Mouse (Mus musculus) megakaryocyte, embryonic 14.5 days (primary cell): ENCODE results near the gene Ift52. TPM values are rescaled to one million over a fixed set of nuclear protein-coding genes. Genes with fewer than 3 reads are reported as not detected.

Source experiments
- H3K27me3 ChIP-seq: replicated peaks from 2 replicates; pipeline ENCODE3; 2012; ENCODE audit warnings: inconsistent platforms
- H3K36me3 ChIP-seq: replicated peaks from 2 replicates; pipeline ENCODE3; 2012; ENCODE audit warnings: low read length, inconsistent platforms, mixed read lengths
- H3K4me1 ChIP-seq: 2 replicates; pipeline ENCODE4 v1.6.1; 2012; ENCODE audit warnings: inconsistent platforms
- H3K4me3 ChIP-seq: replicated peaks from 2 replicates; pipeline ENCODE3; 2012; ENCODE audit warnings: moderate library complexity, mild to moderate bottlenecking, inconsistent platforms
- H3K9me3 ChIP-seq: 2 replicates; pipeline ENCODE4 v1.6.1; 2012; ENCODE audit warnings: inconsistent platforms
- FLI1 ChIP-seq: IDR thresholded peaks from 2 replicates; pipeline ENCODE4 v1.6.1; 2012; ENCODE audit warnings: low read length, inconsistent platforms, mixed read lengths
- GATA1 ChIP-seq: IDR thresholded peaks from 3 replicates; pipeline ENCODE4 v1.6.1; 2012; ENCODE audit warnings: mixed read lengths, low read length, inconsistent platforms, borderline replicate concordance
- polyA plus RNA-seq: library from polyadenylated mRNA; stranded (reverse); fragments of >175 nt; gene quantifications from 2 replicates; pipeline ENCODE4 v1.2.3, GENCODE M21; 2012; ENCODE audit warnings: low replicate concordance; ENCODE audit not compliant: insufficient read depth

Gene Ift52
- 3.2 TPM in 1 of 2 replicates, not detected in the other for polyA plus RNA-seq

DNA sequence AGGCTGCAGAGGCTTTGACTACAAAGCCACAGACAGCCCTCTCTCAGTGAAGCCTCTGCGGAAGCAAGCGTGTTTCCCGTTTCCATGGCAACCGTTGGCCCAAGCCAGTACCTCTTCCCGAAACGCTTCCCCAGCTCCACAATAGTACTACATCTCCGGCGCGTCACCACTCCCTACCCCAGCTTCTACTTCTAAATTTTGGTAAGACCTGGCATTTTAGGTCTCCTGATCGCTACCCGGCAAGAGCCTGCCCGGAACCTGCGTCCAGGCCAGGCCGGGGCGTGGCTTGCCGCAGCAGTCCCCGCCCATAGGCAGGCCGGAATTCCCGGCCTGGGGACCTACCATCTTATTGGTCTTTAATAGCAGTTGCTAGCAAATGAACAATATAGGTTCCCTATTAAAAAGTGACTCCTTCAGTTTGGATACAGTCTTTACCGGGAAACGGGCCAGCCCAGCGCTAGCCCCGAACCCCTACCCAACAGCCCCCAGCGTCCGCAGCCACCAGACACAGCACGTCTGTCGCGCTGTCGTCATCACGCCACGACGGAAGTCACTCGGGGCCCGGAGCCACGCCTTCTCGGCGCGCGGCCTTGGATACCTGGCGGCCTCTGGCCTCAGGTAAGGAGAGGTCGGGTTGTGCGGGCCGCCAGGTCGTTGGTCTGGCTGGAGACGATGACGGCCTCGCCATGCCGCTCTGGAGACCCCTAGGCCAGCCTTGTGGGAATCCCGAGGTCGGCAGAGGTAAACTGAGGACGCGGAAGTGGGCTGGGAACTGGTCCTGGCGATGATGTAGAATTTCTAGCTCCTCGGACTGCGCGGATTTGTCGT lies at the start of gene Ift52:
Gene Ift52, plus strand, starts transcription at position 439 of the 828 bp plus-strand sequence.
- H3K4me1 ChIP-seq: peaks cover 27% of the 10 kb centered on the region
- H3K9me3 ChIP-seq: no peaks in the 10 kb centered on the region
- TF ChIP-seq FLI1 (no peak), GATA1 (no peak)

GRCm38 (mm10) chr2:162968357-162968756 lies 48.8 kb upstream of the Ift52 start:
- TF ChIP-seq GATA1: no peak
- Histone ChIP-seq H3K4me1 (no peaks in the 10 kb centered on the region), H3K36me3 (no peaks in the 10 kb centered on the region), H3K9me3 (no peaks in the 10 kb centered on the region), H3K27me3 (peaks cover 65% of the 10 kb centered on the region), H3K4me3 (no peak overlapping the region)

More for the DNA sequence above, at the start of gene Ift52:
- peaks cover 10% of the 10 kb centered on the region for H3K36me3 ChIP-seq
- peaks cover 12% of the 10 kb centered on the region for H3K27me3 ChIP-seq
- peak within 1 kb of the TSS; percentile 97 for H3K4me3 ChIP-seq

DNA sequence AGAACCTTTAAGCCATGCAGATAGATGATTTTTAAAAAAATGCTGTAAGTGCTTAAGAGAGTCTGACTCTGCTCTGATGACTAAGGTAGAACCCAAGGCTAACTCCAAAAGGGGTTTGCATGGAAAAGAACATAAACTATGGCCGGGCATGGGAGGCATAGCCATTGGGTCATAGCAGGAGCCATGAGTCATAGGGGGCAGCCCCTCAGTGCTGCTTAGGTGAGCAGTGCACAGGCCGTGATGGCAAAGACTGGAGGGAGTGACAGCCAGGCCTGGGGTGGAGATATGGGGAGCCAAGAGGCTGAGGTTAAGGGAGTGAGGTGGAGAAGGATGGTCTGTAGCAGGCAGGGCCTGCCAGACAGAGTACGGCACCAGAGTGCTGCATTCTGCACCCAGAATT lies 48.1 kb upstream of the Ift52 start:
- TF ChIP-seq GATA1 (no peak), FLI1 (no peak)
- no peaks in the 10 kb centered on the region for H3K4me1 ChIP-seq
- peaks cover 64% of the 10 kb centered on the region for H3K27me3 ChIP-seq
- H3K36me3 ChIP-seq: no peaks in the 10 kb centered on the region
- H3K9me3 ChIP-seq: no peaks in the 10 kb centered on the region
- H3K4me3 ChIP-seq: no peak overlapping the region

GRCm38 (mm10) chr2:162970896-162971295 lies 46.3 kb upstream of the Ift52 start:
- TF ChIP-seq FLI1 (no peak), GATA1 (no peak)
- Histone ChIP-seq H3K27me3 (peaks cover 60% of the 10 kb centered on the region), H3K9me3 (no peaks in the 10 kb centered on the region), H3K4me1 (peaks cover under 1% of the 10 kb centered on the region; the same call in 1 of the 2 replicates), H3K4me3 (no peak overlapping the region), H3K36me3 (no peaks in the 10 kb centered on the region)

GRCm38 (mm10) chr2:162972752-162973151 lies 44.4 kb upstream of the Ift52 start:
- Histone ChIP-seq H3K27me3 (peaks cover 48% of the 10 kb centered on the region), H3K4me1 (peaks cover 4% of the 10 kb centered on the region; the same call in 1 of the 2 replicates), H3K36me3 (no peaks in the 10 kb centered on the region), H3K4me3 (no peak overlapping the region), H3K9me3 (no peaks in the 10 kb centered on the region)
- TF ChIP-seq GATA1: no peak
- no peak for TF ChIP-seq FLI1

GRCm38 (mm10) chr2:162973206-162973605 lies 43.9 kb upstream of the Ift52 start:
- Histone ChIP-seq H3K36me3 (no peaks in the 10 kb centered on the region), H3K4me1 (peaks cover 4% of the 10 kb centered on the region; the same call in 1 of the 2 replicates), H3K9me3 (no peaks in the 10 kb centered on the region), H3K27me3 (peaks cover 45% of the 10 kb centered on the region), H3K4me3 (no peak overlapping the region)
- TF ChIP-seq GATA1 (no peak), FLI1 (no peak)

DNA sequence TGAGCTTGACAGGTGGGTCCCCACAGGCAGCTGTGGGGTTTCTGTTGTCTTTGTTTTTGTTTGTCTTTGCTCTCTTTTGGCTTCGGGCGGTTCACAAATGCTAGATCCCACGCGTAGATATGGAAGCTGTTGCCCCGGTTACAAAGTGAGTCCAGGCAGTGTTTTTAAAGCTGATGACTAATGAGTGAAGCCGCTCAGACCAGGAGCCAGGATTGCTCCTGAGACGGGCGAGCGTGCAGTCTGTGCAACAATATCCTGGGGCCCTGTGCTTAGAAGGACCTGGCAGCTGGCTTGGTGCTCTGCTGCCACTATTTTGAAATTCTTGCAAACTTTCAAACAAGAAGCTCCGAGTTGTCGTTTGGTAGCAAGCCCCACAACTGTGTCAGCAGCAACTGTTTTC lies 43.5 kb upstream of the Ift52 start:
- Histone ChIP-seq H3K9me3 (no peaks in the 10 kb centered on the region), H3K4me3 (no peak overlapping the region), H3K36me3 (no peaks in the 10 kb centered on the region), H3K4me1 (peaks cover 4% of the 10 kb centered on the region; the same call in 1 of the 2 replicates), H3K27me3 (peaks cover 45% of the 10 kb centered on the region)
- no peak for TF ChIP-seq FLI1
- TF ChIP-seq GATA1: no peak

GRCm38 (mm10) chr2:162975157-162975775 lies 41.9 kb upstream of the Ift52 start:
- TF ChIP-seq GATA1: no peak
- no peak for TF ChIP-seq FLI1
- Histone ChIP-seq H3K4me3 (no peak overlapping the region), H3K4me1 (peaks cover 4% of the 10 kb centered on the region), H3K9me3 (no peaks in the 10 kb centered on the region), H3K36me3 (no peaks in the 10 kb centered on the region), H3K27me3 (peaks cover 35% of the 10 kb centered on the region)

- Histone ChIP-seq H3K4me1 (peaks cover 10% of the 10 kb centered on the region), H3K4me3 (no peak overlapping the region), H3K27me3 (peaks cover 32% of the 10 kb centered on the region), H3K9me3 (no peaks in the 10 kb centered on the region), H3K36me3 (no peaks in the 10 kb centered on the region)
- TF ChIP-seq FLI1: no peak
- TF ChIP-seq GATA1: no peak
Observed at GRCm38 (mm10) chr2:162976001-162976400, 41.2 kb upstream of the Ift52 start.

DNA sequence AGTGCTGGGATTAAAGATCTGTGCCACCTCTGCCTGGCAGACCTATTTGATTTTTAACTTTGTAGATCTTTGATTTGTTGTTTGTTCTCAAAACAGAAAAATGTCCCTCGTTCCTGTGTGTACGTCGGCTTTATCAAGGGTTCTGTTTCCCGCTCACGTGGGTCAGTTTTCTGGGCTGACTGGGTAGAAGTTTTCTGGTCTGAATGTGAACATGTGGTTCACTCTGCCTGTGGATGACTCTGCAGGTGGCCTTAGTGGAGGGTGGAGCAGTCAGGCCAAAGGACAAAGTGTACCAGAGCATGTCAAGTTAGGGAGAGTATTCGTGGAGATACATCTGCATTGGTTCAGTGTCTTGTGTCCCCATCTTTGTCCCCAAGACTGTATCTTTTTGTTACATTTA lies 32.8 kb upstream of the Ift52 start:
- Histone ChIP-seq H3K4me3 (no peak overlapping the region), H3K4me1 (peaks cover 29% of the 10 kb centered on the region), H3K36me3 (no peaks in the 10 kb centered on the region), H3K27me3 (peaks cover 26% of the 10 kb centered on the region), H3K9me3 (no peaks in the 10 kb centered on the region)
- TF ChIP-seq FLI1 (no peak), GATA1 (no peak)
